ENCODE assay signal across 22 mouse cellular contexts in genomic region chr1:138500691-138501090, GRCm38 (mm10).
A peak's percentile ranks its signal among the peaks of the same experiment; 100 is the strongest.
DNase-seq lines count a peak whose midpoint lies in the region; ATAC-seq and TF ChIP-seq lines count a peak whose summit lies in the region.
"Had no signal": no experiment of that assay in that cellular context is flagged by ENCODE, and none has a peak within 500 bp of the region (broad histone marks: within the 10 kb centered on the region; RNA-seq: fewer than 3 reads in every experiment).

No protein-coding gene starts in this region.

- ATAC-seq in forebrain, embryonic 14.5 days = no peak
- no peak for ATAC-seq in hindbrain, postnatal 0 days
- no peak for ATAC-seq in midbrain, embryonic 16.5 days
- ATAC-seq: lung, postnatal 0 days had no signal

- no peaks in the 10 kb centered on the region for H3K36me3 ChIP-seq in embryonic facial prominence, embryonic 10.5 days (replicated peaks)
- no peaks in the 10 kb centered on the region for H3K36me3 ChIP-seq in forebrain, embryonic 14.5 days (ENCODE audit: control insufficient read depth, insufficient read depth, low read length)
- no peaks in the 10 kb centered on the region for H3K36me3 ChIP-seq in hindbrain, postnatal 0 days (ENCODE audit: insufficient read depth, low read length)
- no peaks in the 10 kb centered on the region for H3K36me3 ChIP-seq in midbrain, embryonic 16.5 days (ENCODE audit: control insufficient read depth, insufficient read depth, low read length)
- no peaks in the 10 kb centered on the region for H3K36me3 ChIP-seq in limb, embryonic 10.5 days

- no peaks in the 10 kb centered on the region for H3K9me3 ChIP-seq in embryonic facial prominence, embryonic 10.5 days
- no peaks in the 10 kb centered on the region for H3K9me3 ChIP-seq in forebrain, embryonic 14.5 days (replicated peaks; ENCODE audit: control insufficient read depth, low read length)
- no peaks in the 10 kb centered on the region for H3K9me3 ChIP-seq in hindbrain, postnatal 0 days (ENCODE audit: low read length)
- H3K9me3 ChIP-seq in midbrain, embryonic 16.5 days (replicated peaks; ENCODE audit: control insufficient read depth, low read length, poor library complexity, severe bottlenecking) = no peaks in the 10 kb centered on the region
- H3K9me3 ChIP-seq in limb, embryonic 10.5 days (replicated peaks) = no peaks in the 10 kb centered on the region
- H3K9me3 ChIP-seq: embryonic facial prominence, embryonic 13.5 days had no signal

- H3K27ac ChIP-seq in embryonic facial prominence, embryonic 10.5 days (replicated peaks) = peak overlapping the region; percentile 35; the same call in 1 of the 2 replicates
- H3K27ac ChIP-seq in forebrain, embryonic 14.5 days (ENCODE audit: low read depth, low read length) = peak overlapping the region; percentile 92
- no peak overlapping the region for H3K27ac ChIP-seq in hindbrain, postnatal 0 days
- peak overlapping the region; percentile 93 for H3K27ac ChIP-seq in midbrain, embryonic 16.5 days (ENCODE audit: low read length)
- H3K27ac ChIP-seq in limb, embryonic 10.5 days = no peak overlapping the region
- H3K27ac ChIP-seq: embryonic facial prominence, embryonic 13.5 days; kidney, postnatal 0 days; stomach, postnatal 0 days had no signal

- H3K4me2 ChIP-seq in forebrain, embryonic 14.5 days (ENCODE audit: low read length) = peak overlapping the region; percentile 43
- 0 out of 2 replicates have a peak overlapping the region, but pooled peaks have one; percentile 56 for H3K4me2 ChIP-seq in hindbrain, postnatal 0 days (ENCODE audit: low read depth, low read length)
- H3K4me2 ChIP-seq in midbrain, embryonic 16.5 days (ENCODE audit: low read length) = no peak overlapping the region; the same call in 1 of the 2 replicates
- H3K4me2 ChIP-seq: embryonic facial prominence, embryonic 13.5 days; heart, embryonic 11.5 days had no signal

- H3K27me3 ChIP-seq in embryonic facial prominence, embryonic 10.5 days (replicated peaks; ENCODE audit: low read depth, poor library complexity, severe bottlenecking) = no peaks in the 10 kb centered on the region
- H3K27me3 ChIP-seq in forebrain, embryonic 14.5 days (replicated peaks; ENCODE audit: control insufficient read depth, insufficient read depth, low read length) = no peaks in the 10 kb centered on the region
- no peaks in the 10 kb centered on the region for H3K27me3 ChIP-seq in hindbrain, postnatal 0 days (ENCODE audit: insufficient read depth, low read length)
- no peaks in the 10 kb centered on the region for H3K27me3 ChIP-seq in midbrain, embryonic 16.5 days (ENCODE audit: control insufficient read depth, insufficient read depth, low read depth, low read length)
- no peaks in the 10 kb centered on the region for H3K27me3 ChIP-seq in limb, embryonic 10.5 days (ENCODE audit: low read depth, poor library complexity, severe bottlenecking)
- H3K27me3 ChIP-seq: embryonic facial prominence, embryonic 13.5 days had no signal

- H3K4me1 ChIP-seq in embryonic facial prominence, embryonic 10.5 days = peaks cover 52% of the 10 kb centered on the region
- H3K4me1 ChIP-seq in forebrain, embryonic 14.5 days (ENCODE audit: control insufficient read depth, insufficient read depth, low read length) = peaks cover 45% of the 10 kb centered on the region
- peaks cover 7% of the 10 kb centered on the region; the same call in 1 of the 2 replicates for H3K4me1 ChIP-seq in hindbrain, postnatal 0 days (ENCODE audit: insufficient read depth, low read length)
- peaks cover 42% of the 10 kb centered on the region for H3K4me1 ChIP-seq in midbrain, embryonic 16.5 days (ENCODE audit: control insufficient read depth, insufficient read depth, low read length)
- H3K4me1 ChIP-seq in limb, embryonic 10.5 days = peaks cover 49% of the 10 kb centered on the region

- no peak for DNase-seq in embryonic facial prominence, embryonic 10.5 days (ENCODE audit: low spot score)
- DNase-seq in forebrain, embryonic 14.5 days (ENCODE audit: low spot score) = no peak
- DNase-seq in hindbrain, postnatal 0 days (ENCODE audit: low spot score) = no peak
- DNase-seq in heart, adult 11 months = no peak
- no peak for DNase-seq in limb, embryonic 10.5 days (ENCODE audit: low spot score)
- no peak for DNase-seq in left cerebral cortex, postnatal 25 days (ENCODE audit: low spot score in 2 of 2)
- DNase-seq: adrenal gland, postnatal 25 days; B cell, adult 2 months; cerebellum, adult 11 months; gastrocnemius, postnatal 36 days; heart, postnatal 10 days; kidney, adult 18-20 months; layer of hippocampus, postnatal 36 days; liver; right cerebral cortex, postnatal 4 days had no signal

- H3K9ac ChIP-seq in forebrain, embryonic 14.5 days (ENCODE audit: low read length) = no peak overlapping the region
- no peak overlapping the region for H3K9ac ChIP-seq in hindbrain, postnatal 0 days (replicated peaks; ENCODE audit: low read length)
- no peak overlapping the region for H3K9ac ChIP-seq in midbrain, embryonic 16.5 days (ENCODE audit: low read depth, low read length)
- H3K9ac ChIP-seq: embryonic facial prominence, embryonic 13.5 days had no signal

- intact Hi-C loops in left cerebral cortex, postnatal 25 days (cut with DNase I) = no loop called here

- H3K4me3 ChIP-seq in embryonic facial prominence, embryonic 10.5 days = no peak overlapping the region
- no peak overlapping the region for H3K4me3 ChIP-seq in forebrain, embryonic 14.5 days (ENCODE audit: low read depth, low read length)
- H3K4me3 ChIP-seq in hindbrain, postnatal 0 days (ENCODE audit: low read length) = no peak overlapping the region; the same call in 1 of the 2 replicates
- no peak overlapping the region for H3K4me3 ChIP-seq in midbrain, embryonic 16.5 days (ENCODE audit: low read depth, low read length)
- no peak overlapping the region for H3K4me3 ChIP-seq in limb, embryonic 10.5 days
- H3K4me3 ChIP-seq: embryonic facial prominence, embryonic 13.5 days; myocyte had no signal

- 61% methylated on average over 6 of the region's 6 CpGs for WGBS in embryonic facial prominence, embryonic 10.5 days
- 18% methylated on average over 6 of the region's 6 CpGs for WGBS in forebrain, embryonic 14.5 days
- WGBS in hindbrain, postnatal 0 days = 42% methylated on average over 6 of the region's 6 CpGs
- WGBS in midbrain, embryonic 16.5 days = 20% methylated on average over 6 of the region's 6 CpGs
- WGBS in limb, embryonic 10.5 days = 73% methylated on average over 6 of the region's 6 CpGs

- TF ChIP-seq CTCF in hindbrain, postnatal 0 days (IDR thresholded peaks at IDR 0.05; ENCODE audit: low read depth) = no peak

Comparison
In these comparisons a context has a peak if more than half of its experiments do, and no peak if none do; other contexts are left out.
1. H3K27ac ChIP-seq: peak in embryonic facial prominence, embryonic 10.5 days (single experiment), forebrain, embryonic 14.5 days (single experiment) and midbrain, embryonic 16.5 days (single experiment); none in hindbrain, postnatal 0 days (single experiment) and limb, embryonic 10.5 days (single experiment).